Mouse (Mus musculus) stomach, embryonic 15.5 days (tissue): ENCODE measurements at regions not wholly inside any gene's neighbourhood (a gene's known extent, or its start where the extent isn't known, plus 50 kb on each side); places are given as distances from the start of the nearest gene placed in this dataset.
"Not testable (repeated sequence)": the region's sequence is repeated elsewhere in the genome, so short reads cannot be mapped to it uniquely, and the experiment has no call there.

ENCODE experiments used
- ATAC-seq: fragments of 200-750 bp; cut with Nextera tagmentation; 2 replicates; pipeline ENCODE4 v1.8.0; 2017; ENCODE audit warnings: low read depth, moderate number of reproducible peaks, moderate TSS enrichment; ENCODE audit not compliant: insufficient read depth, low FRiP score
- H3K27ac ChIP-seq: fragments of 300-500 bp; sonication (generic); 2 replicates; pipeline ENCODE4 v1.5.1; 2015; ENCODE audit warnings: mild to moderate bottlenecking, inconsistent platforms
- H3K27me3 ChIP-seq: fragments of 300-500 bp; sonication (generic); replicated peaks from 2 replicates; pipeline ENCODE4 v1.6.1; 2015; ENCODE audit warnings: inconsistent platforms
- H3K36me3 ChIP-seq: fragments of 300-500 bp; sonication (generic); 2 replicates; pipeline ENCODE4 v1.6.1; 2015; ENCODE audit warnings: inconsistent platforms
- H3K4me1 ChIP-seq: fragments of 300-500 bp; sonication (generic); 2 replicates; pipeline ENCODE4 v1.6.1; 2015; ENCODE audit warnings: inconsistent platforms
- H3K4me2 ChIP-seq: fragments of 300-500 bp; sonication (generic); 2 replicates; pipeline ENCODE4 v1.6.1; 2015; ENCODE audit warnings: mild to moderate bottlenecking, inconsistent platforms
- H3K4me3 ChIP-seq: fragments of 300-500 bp; sonication (generic); replicated peaks from 2 replicates; pipeline ENCODE4 v1.5.1; 2015; ENCODE audit warnings: inconsistent platforms
- H3K9ac ChIP-seq: fragments of 300-500 bp; sonication (generic); 2 replicates; pipeline ENCODE4 v1.6.1; 2015; ENCODE audit warnings: inconsistent platforms
- H3K9me3 ChIP-seq: fragments of 300-500 bp; sonication (generic); 2 replicates; pipeline ENCODE4 v1.6.1; 2016; ENCODE audit warnings: inconsistent platforms
- WGBS: fragments of 180-500 bp; shearing (Covaris S2); methylation state at CpG from one replicate; pipeline ENCODE4 v1.1.7; 2015; 5-methylcytosine and 5-hydroxymethylcytosine counted together

DNA sequence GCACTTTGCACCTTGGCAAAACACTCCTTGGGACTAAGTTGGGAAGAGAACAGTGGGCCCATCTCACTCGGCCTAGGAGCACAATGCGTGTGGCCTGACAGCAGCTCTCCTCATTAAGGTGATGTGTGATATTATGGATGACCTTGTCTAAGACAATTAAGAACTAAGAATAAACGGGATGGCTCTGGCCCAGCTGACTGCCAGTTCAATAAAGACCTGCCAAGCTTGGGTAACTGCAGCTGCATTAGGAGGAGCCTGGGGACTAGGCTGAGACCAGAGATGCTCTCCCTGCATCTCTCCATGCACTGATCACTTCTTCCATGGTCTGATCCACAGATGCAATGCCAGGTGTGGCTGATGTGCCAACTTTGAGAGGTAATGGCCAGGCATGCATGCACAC is 356.7 kb downstream of the Fut8 start:
- no peak for ATAC-seq
- H3K9me3 ChIP-seq = no peaks in the 10 kb centered on the region
- no peak overlapping the region for H3K9ac ChIP-seq
- no peak overlapping the region for H3K4me3 ChIP-seq
- WGBS = 69% methylated on average over 3 of the region's 3 CpGs
- no peak overlapping the region for H3K4me2 ChIP-seq
- H3K27ac ChIP-seq = no peak overlapping the region
- no peaks in the 10 kb centered on the region for H3K27me3 ChIP-seq
- H3K36me3 ChIP-seq = no peaks in the 10 kb centered on the region
- peaks cover 8% of the 10 kb centered on the region; the same call in 1 of the 2 replicates for H3K4me1 ChIP-seq

DNA sequence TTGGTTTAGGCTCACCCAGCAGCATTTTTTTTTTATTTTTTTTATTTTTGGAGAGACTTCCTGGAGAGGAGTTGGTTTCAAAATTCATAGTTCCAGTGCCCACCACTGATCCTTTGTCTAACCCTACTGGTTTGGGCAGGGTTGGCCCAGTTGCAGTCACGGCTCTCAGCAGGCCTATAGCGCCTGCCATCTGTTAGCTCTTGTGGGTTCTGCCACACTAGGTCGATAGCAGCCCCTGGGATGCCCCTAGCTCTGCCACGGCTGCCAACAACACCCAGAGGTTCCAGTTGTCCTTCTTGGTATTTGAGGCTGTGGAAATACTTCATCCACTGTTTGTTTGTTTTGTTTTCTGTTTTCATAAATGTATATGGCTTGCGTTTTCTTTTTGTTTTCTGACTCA is 357.9 kb downstream of the Fut8 start:
- no peak overlapping the region for H3K4me2 ChIP-seq
- WGBS = 81% methylated on average over 5 of the region's 5 CpGs
- H3K9me3 ChIP-seq = no peaks in the 10 kb centered on the region

DNA sequence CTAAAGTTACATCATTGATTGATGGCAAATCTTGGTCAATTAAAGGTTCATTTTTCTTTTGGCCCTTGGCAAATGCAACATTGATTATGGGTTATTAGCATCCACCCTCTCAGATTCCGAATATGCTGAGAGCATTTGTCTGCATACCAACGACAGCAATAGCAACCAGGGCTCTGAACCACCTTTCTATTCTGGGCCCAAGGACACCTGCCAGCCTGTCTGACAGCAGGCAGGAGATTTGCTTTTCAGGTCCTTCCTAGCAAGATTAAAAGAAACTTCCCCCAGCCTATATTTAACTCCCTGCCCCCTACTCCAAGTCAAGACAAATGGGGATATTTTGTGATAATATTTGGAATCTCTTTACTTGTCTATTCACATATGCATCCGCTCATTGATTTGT is 358.8 kb downstream of the Fut8 start:
- no peak overlapping the region for H3K4me2 ChIP-seq
- 73% methylated on average over 3 of the region's 3 CpGs for WGBS
- no peaks in the 10 kb centered on the region for H3K27me3 ChIP-seq
- H3K4me1 ChIP-seq = peaks cover 8% of the 10 kb centered on the region; the same call in 1 of the 2 replicates
- H3K9me3 ChIP-seq = no peaks in the 10 kb centered on the region
- H3K27ac ChIP-seq = no peak overlapping the region
- H3K9ac ChIP-seq = no peak overlapping the region
- H3K4me3 ChIP-seq = no peak overlapping the region
- ATAC-seq = no peak
- H3K36me3 ChIP-seq = no peaks in the 10 kb centered on the region

More for the DNA sequence above, 357.9 kb downstream of the Fut8 start:
- Histone ChIP-seq H3K27ac (no peak overlapping the region), H3K27me3 (no peaks in the 10 kb centered on the region), H3K4me3 (no peak overlapping the region), H3K9ac (no peak overlapping the region), H3K36me3 (no peaks in the 10 kb centered on the region), H3K4me1 (peaks cover 8% of the 10 kb centered on the region; the same call in 1 of the 2 replicates)
- ATAC-seq = no peak

DNA sequence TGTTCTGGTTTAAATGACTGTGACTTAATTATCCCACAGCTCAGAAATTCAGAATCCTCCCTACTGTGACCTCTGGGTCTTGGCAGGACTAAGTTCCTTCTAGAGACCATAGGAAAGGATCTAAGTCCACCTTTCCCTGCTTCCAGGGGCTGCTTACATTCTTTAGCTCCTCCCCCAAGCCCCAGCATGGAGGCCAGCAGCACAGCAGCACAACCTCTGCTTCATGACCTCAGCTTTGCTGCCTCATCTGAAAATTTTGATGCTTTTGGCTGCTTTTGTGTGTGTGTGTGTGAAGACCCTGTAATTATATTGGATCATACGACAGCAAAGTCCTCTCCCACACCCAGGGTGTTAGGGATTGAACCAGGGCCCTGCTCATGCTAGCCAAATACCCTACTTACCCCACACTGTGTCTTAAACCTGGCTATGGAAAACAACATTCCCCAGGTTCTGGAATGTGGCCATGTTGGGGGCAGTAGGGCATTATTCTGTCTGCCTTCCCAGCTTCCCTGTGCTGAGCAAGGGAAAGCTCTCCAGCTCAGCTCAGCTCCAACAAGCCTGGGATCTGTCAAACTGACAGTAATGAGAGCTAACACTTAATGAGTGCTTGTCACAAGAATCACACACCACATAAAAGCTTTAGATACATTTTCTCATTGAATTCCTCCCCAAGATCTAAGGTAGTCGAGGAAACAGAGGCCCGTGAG is 359.9 kb downstream of the Fut8 start:
- H3K4me3 ChIP-seq = no peak overlapping the region
- peaks cover 8% of the 10 kb centered on the region; the same call in 1 of the 2 replicates for H3K4me1 ChIP-seq
- H3K9ac ChIP-seq = no peak overlapping the region
- no peaks in the 10 kb centered on the region for H3K9me3 ChIP-seq
- 23% methylated on average over 3 of the region's 3 CpGs for WGBS
- no peaks in the 10 kb centered on the region for H3K27me3 ChIP-seq
- no peak overlapping the region for H3K4me2 ChIP-seq
- peak overlapping the region; percentile 63; the same call in 1 of the 2 replicates for H3K27ac ChIP-seq
- no peaks in the 10 kb centered on the region for H3K36me3 ChIP-seq
- ATAC-seq = peak; percentile 71

DNA sequence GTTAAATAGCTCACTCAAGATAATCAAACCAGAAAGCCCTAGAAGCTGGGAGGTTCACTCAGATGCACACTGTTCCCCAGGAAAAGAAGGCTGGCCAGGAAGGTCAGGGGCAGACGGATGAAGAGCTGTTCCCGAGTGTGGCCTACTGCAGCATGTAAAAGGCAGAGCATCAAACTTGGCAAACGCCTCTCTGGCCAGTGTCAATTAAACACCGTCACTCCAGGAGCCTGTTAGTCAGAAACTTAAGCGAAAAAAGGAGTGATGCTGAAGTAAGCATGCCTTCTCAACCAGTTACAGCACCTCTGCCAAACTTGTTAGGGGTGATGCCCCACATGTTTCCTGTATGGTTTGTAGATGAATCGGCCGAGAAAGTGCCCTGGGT is 360.4 kb downstream of the Fut8 start:
- WGBS = 31% methylated on average over 7 of the region's 7 CpGs
- no peaks in the 10 kb centered on the region for H3K9me3 ChIP-seq

DNA sequence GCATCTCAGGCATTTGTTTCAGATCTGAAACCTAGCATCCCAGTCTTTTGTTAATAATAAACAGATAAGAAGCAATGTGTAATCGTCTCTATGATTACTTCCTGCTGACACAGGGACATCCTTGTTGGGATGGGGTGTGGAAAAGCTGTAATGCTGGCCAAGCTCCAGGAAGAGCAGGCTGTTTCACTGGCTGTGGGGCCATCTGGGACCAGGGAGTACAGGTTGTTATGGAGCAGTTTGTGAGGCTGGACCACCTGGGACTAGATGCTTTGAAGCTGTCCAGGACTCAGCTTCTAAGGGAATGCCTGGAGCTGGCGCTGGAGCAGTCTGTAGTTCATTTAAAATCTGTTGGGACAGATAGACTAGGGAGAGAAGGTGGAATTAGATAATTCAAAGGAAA is 361.5 kb downstream of the Fut8 start:
- WGBS = 43% methylated on average over 2 of the region's 2 CpGs
- H3K9me3 ChIP-seq = no peaks in the 10 kb centered on the region
- no peaks in the 10 kb centered on the region for H3K27me3 ChIP-seq
- no peak overlapping the region for H3K4me3 ChIP-seq
- no peak overlapping the region for H3K4me2 ChIP-seq
- H3K4me1 ChIP-seq = peaks cover 8% of the 10 kb centered on the region; the same call in 1 of the 2 replicates
- H3K9ac ChIP-seq = no peak overlapping the region
- ATAC-seq = no peak
- H3K36me3 ChIP-seq = no peaks in the 10 kb centered on the region
- H3K27ac ChIP-seq = no peak overlapping the region

More for the DNA sequence above, 360.4 kb downstream of the Fut8 start:
- no peak overlapping the region for H3K4me3 ChIP-seq
- ATAC-seq = no peak
- peaks cover 8% of the 10 kb centered on the region; the same call in 1 of the 2 replicates for H3K4me1 ChIP-seq
- H3K4me2 ChIP-seq = no peak overlapping the region
- H3K27ac ChIP-seq = peak overlapping the region; percentile 63; the same call in 1 of the 2 replicates
- H3K9ac ChIP-seq = no peak overlapping the region
- H3K27me3 ChIP-seq = no peaks in the 10 kb centered on the region
- no peaks in the 10 kb centered on the region for H3K36me3 ChIP-seq

DNA sequence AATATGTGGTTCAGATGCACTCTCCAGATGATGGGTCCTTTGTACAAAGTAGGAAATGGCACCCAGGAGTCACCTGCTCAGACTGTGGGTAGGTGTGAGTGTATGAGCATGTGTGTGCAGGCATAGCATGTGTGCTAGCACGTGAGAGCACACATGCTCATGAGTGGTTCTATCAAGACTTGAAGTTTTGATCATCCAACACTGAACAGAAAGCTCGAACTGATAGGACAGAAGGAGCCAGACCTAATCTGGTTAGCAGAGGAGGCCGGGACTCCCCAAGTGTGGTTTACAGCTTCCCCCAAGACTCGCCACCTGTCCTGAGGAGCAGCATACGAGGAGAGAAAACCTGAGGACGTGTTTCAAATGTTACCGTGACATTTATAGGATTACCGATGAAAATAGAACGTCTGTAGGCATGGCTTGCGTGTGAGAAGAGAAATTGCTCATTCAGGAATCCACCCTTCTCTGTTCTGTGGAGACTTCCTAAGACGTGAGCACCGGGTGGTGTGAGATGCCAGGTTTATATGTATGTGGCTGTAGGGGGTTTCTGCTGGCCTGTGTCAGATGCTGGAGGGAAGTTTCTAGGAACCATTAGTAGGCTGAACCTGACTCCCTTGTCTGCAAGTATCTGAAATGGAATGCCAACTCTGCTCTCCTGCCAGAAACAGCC is 366.0 kb downstream of the Fut8 start:
- H3K9me3 ChIP-seq = no peaks in the 10 kb centered on the region
- H3K4me3 ChIP-seq = no peak overlapping the region
- no peaks in the 10 kb centered on the region for H3K36me3 ChIP-seq
- no peaks in the 10 kb centered on the region for H3K4me1 ChIP-seq
- WGBS = 83% methylated on average over 12 of the region's 12 CpGs
- H3K27ac ChIP-seq = no peak overlapping the region
- H3K27me3 ChIP-seq = no peaks in the 10 kb centered on the region
- ATAC-seq = no peak
- H3K4me2 ChIP-seq = no peak overlapping the region
- H3K9ac ChIP-seq = no peak overlapping the region

DNA sequence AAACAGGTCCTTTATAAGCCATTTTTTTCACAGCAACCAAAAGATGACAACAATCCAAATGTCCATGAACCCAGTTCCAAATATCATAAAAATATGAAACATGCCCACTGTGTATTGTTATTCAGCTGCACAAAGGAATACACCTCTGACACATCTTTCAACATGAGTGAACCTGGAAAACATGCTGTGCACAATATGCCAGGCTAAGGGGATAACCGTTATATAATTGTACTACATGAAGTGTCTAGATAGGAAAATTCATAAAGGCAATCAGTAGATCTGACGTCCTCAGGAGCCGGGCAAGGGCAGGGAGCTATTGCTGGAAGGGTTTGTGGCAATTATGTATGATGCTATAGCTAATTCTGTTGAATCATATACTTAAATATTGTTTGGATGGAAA is 379.6 kb downstream of the Fut8 start:
- H3K4me1 ChIP-seq = no peaks in the 10 kb centered on the region
- H3K4me3 ChIP-seq = no peak overlapping the region
- no peak for ATAC-seq
- H3K27me3 ChIP-seq = no peaks in the 10 kb centered on the region
- WGBS = 88% methylated on average over 3 of the region's 3 CpGs
- no peaks in the 10 kb centered on the region for H3K9me3 ChIP-seq
- no peaks in the 10 kb centered on the region for H3K36me3 ChIP-seq
- H3K9ac ChIP-seq = no peak overlapping the region
- H3K27ac ChIP-seq = no peak overlapping the region
- no peak overlapping the region for H3K4me2 ChIP-seq

DNA sequence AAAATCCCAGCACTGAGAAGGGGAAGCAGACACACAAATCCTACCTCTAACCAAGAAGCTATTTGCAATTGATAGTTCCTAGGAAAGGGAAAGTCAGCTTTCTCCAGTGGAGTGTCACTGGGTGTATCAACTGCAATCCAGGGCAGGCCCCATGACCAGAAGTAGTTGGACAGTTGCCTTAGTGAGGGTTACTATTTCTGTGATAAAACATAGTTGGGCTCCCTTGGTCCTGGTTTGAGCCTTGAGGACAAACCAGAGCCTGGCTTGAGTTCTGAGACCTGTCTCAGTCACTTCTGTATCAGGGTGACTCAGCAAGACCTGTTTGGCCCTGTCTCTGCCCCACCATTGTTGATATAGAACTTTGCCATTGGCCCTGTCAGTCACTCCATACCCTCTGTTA is 384.3 kb downstream of the Fut8 start:
- Histone ChIP-seq H3K27ac (no peak overlapping the region), H3K27me3 (no peaks in the 10 kb centered on the region), H3K36me3 (no peaks in the 10 kb centered on the region), H3K4me3 (no peak overlapping the region), H3K9me3 (no peaks in the 10 kb centered on the region), H3K4me1 (no peaks in the 10 kb centered on the region), H3K9ac (no peak overlapping the region), H3K4me2 (no peak overlapping the region)
- ATAC-seq = no peak

DNA sequence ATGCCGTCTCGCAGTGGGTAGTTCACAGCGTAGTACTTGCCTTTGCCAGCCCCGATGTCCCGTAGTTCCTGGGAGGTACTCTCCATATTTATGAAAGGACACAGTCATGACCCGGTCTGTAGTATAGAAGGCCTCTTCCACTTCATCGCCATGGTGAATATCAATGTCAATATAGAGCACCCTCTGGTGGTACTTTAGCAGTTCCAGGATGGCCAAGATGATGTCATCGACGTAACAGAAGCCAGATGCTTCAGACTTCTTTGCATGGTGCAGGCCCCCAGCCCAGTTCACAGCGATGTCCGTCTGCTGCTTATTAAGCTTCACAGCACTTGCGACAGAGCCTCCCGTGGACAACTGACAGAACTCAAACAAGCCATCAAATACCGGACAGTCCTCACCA is 386.4 kb downstream of the Fut8 start:
- H3K4me2 ChIP-seq, ATAC-seq, H3K27me3 ChIP-seq, H3K9me3 ChIP-seq, H3K9ac ChIP-seq, H3K27ac ChIP-seq, H3K36me3 ChIP-seq, H3K4me1 ChIP-seq, H3K4me3 ChIP-seq: not testable (repeated sequence)
- WGBS = 91% methylated on average over 14 of the region's 14 CpGs

DNA sequence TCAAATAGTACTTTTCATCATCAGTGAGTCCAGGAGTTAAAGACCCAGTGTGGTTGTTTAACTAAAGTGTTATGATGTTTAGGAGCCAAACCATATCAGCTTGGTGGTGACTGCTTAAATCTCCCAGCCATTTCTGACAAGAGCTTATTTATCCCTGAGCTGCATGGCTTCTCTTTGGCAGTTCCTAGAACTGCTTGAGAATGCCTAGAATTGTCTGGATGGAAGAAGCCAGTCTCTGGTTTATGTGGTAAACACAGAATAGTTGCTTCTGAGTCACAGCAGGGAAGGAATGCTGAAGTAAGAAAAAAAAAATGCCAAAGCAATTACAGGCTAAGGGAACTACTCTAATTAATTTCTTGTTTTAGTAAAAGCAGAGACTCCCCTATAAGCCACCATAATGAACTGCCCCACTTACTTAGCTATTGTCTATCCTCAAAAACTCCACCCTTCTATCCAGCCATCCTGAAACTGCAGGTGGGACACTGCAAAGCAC is 390.5 kb downstream of the Fut8 start:
- no peak overlapping the region for H3K9ac ChIP-seq
- no peak overlapping the region for H3K4me3 ChIP-seq
- no peaks in the 10 kb centered on the region for H3K4me1 ChIP-seq
- H3K9me3 ChIP-seq = no peaks in the 10 kb centered on the region
- H3K36me3 ChIP-seq = no peaks in the 10 kb centered on the region
- H3K27me3 ChIP-seq = no peaks in the 10 kb centered on the region
- H3K4me2 ChIP-seq = no peak overlapping the region
- ATAC-seq = no peak
- no peak overlapping the region for H3K27ac ChIP-seq

DNA sequence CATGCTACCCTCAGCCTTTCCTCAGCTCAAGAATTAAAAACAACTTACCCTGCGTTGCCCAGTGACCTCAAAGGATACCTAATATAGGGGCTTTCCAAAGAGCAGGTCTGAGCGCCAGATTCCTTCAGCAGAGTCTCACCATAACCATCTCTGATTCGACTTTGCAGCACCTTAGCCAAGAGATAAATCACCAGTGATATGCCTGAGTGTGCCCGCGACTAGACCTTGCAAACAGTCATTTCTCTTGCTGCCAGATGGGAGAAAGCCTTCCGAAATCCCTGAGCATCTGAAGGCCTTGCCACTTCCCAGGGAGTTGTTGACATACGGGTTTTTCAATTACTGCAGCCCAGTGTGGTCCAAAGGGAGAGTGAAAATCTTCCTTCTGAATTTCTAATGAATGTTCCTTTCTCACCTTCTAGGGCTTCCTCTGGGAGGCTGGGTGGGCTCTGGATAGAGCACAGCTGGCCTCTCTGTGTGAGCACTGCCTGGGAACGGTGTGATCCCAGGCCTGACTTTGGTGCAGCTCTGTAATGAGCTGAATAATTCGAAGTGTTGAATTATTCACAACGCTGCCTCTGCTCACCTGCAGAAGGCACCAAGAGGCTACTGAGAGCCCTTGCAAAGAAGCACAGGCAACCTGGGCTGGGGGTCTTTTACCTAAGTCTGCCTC is 396.2 kb downstream of the Fut8 start:
- H3K9ac ChIP-seq = no peak overlapping the region
- H3K27ac ChIP-seq = no peak overlapping the region
- no peaks in the 10 kb centered on the region for H3K9me3 ChIP-seq
- no peaks in the 10 kb centered on the region for H3K27me3 ChIP-seq
- H3K36me3 ChIP-seq = no peaks in the 10 kb centered on the region
- no peak for ATAC-seq
- no peak overlapping the region for H3K4me3 ChIP-seq
- no peaks in the 10 kb centered on the region for H3K4me1 ChIP-seq
- H3K4me2 ChIP-seq = no peak overlapping the region
- WGBS = 26% methylated on average over 10 of the region's 10 CpGs
